Mouse (Mus musculus) forelimb bud, embryonic 11.5 days (tissue): ENCODE measurements at regions not wholly inside any gene's neighbourhood (a gene's known extent, or its start where the extent isn't known, plus 50 kb on each side); places are given as distances from the start of the nearest gene placed in this dataset.

Experiments
- DNase-seq: peaks from one replicate; pipeline ENCODE4 v3.0.0-alpha.2; 2012; ENCODE audit warnings: low read depth, low spot score

GRCm38 (mm10) chr14:105718676-105719441 lies 177.8 kb downstream of the Spry2 start:
- no peak for DNase-seq

GRCm38 (mm10) chr14:105717821-105718220 lies 178.8 kb downstream of the Spry2 start:
- DNase-seq = no peak

GRCm38 (mm10) chr14:105708691-105709090 lies 187.9 kb downstream of the Spry2 start:
- DNase-seq = no peak

- no peak for DNase-seq
Observed at GRCm38 (mm10) chr14:105706756-105707155, 189.9 kb downstream of the Spry2 start.

GRCm38 (mm10) chr14:105698616-105699015 lies 198.0 kb downstream of the Spry2 start:
- DNase-seq = no peak

- no peak for DNase-seq
Observed at GRCm38 (mm10) chr14:105698086-105698485, 198.5 kb downstream of the Spry2 start.

- DNase-seq = no peak
Observed at GRCm38 (mm10) chr14:105697398-105697797, 199.2 kb downstream of the Spry2 start.

- no peak for DNase-seq
Observed at GRCm38 (mm10) chr14:105694969-105695368, 201.7 kb downstream of the Spry2 start.

GRCm38 (mm10) chr14:105693713-105694112 lies 202.9 kb downstream of the Spry2 start:
- no peak for DNase-seq

- DNase-seq = peak; percentile 70
Observed at GRCm38 (mm10) chr14:105684826-105685465, 211.7 kb downstream of the Spry2 start.

GRCm38 (mm10) chr14:105684329-105684728 lies 212.3 kb downstream of the Spry2 start:
- no peak for DNase-seq

GRCm38 (mm10) chr14:105676646-105676930 lies 220.0 kb downstream of the Spry2 start:
- DNase-seq = no peak

- DNase-seq = peak; percentile 83
Observed at GRCm38 (mm10) chr14:105675801-105676645, 220.6 kb downstream of the Spry2 start.

GRCm38 (mm10) chr14:105675006-105675405 lies 221.6 kb downstream of the Spry2 start:
- no peak for DNase-seq

- no peak for DNase-seq
Observed at GRCm38 (mm10) chr14:105668969-105669368, 227.7 kb downstream of the Spry2 start.

- DNase-seq = no peak
Observed at GRCm38 (mm10) chr14:105664671-105665198, 231.9 kb downstream of the Spry2 start.

- DNase-seq = no peak
Observed at GRCm38 (mm10) chr14:105663472-105663871, 233.1 kb downstream of the Spry2 start.

GRCm38 (mm10) chr14:105662839-105663238 lies 233.8 kb downstream of the Spry2 start:
- DNase-seq = no peak

GRCm38 (mm10) chr14:105658316-105658715 lies 238.3 kb downstream of the Spry2 start:
- no peak for DNase-seq

- DNase-seq = no peak
Observed at GRCm38 (mm10) chr14:105647166-105647565, 249.5 kb downstream of the Spry2 start.

GRCm38 (mm10) chr14:105644428-105644827 lies 252.2 kb downstream of the Spry2 start:
- no peak for DNase-seq

- no peak for DNase-seq
Observed at GRCm38 (mm10) chr14:105643285-105643957, 253.2 kb downstream of the Spry2 start.
